Comparison of ENCODE assay signal across 10 mouse cellular contexts in the genomic region with DNA sequence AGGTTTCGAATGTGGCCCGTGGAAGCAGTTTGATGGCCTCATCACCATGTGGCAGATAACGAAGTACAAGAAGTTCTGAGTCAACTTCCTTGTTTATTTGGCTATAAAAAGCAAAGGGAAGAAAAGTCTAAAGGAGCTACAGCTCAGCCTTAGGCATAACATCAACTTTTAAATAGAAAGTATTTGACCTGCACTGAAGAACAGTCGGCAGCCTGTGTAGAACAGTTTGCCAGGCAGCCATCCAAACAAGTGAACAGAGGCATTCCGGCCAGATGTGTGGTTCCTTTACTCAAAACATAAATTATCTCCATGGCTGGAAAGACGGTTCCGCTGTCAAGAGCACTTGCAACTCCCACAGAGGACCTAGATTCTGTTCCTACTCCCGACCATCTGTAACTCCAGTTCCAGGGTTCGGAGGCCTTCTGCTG.
DNase-seq lines count a peak whose midpoint lies in the region; TF ChIP-seq lines count a peak whose summit lies in the region.
"Had no signal": no experiment of that assay in that cellular context is flagged by ENCODE, and none has a peak within 500 bp of the region (broad histone marks: within the 10 kb centered on the region; RNA-seq: fewer than 3 reads in every experiment).

No protein-coding gene starts in this region.

- TF ChIP-seq CTCF in small intestine, adult 2 months (IDR thresholded peaks at IDR 0.05; ENCODE audit: extremely low read depth, insufficient read length, insufficient replicate concordance, low read depth, low read length): no peak

- no peaks in the 10 kb centered on the region for H3K9me3 ChIP-seq in hindbrain, embryonic 10.5 days
- H3K9me3 ChIP-seq: forebrain, embryonic 10.5 days had no signal

- peak; percentile 28 to 30 for DNase-seq in frontal cortex, postnatal 36 days (ENCODE audit: low spot score in 2 of 2)
- DNase-seq in frontal cortex, postnatal 25 days (ENCODE audit: low spot score in 2 of 2): no peak
- peak; percentile 42 for DNase-seq in ovary, adult 18-20 months (ENCODE audit: low spot score)
- no peak for DNase-seq in ovary, postnatal 10 days (ENCODE audit: low spot score)
- peak; percentile 43 to 55 for DNase-seq in kidney, postnatal 4 days
- DNase-seq in cerebellum, adult 18-20 months: no peak
- no peak for DNase-seq in hindbrain, embryonic 10.5 days (ENCODE audit: low spot score)

- no peaks in the 10 kb centered on the region for H3K36me3 ChIP-seq in small intestine, adult 2 months (ENCODE audit: control insufficient read depth, insufficient read depth, low read length)
- H3K36me3 ChIP-seq in hindbrain, embryonic 10.5 days: no peaks in the 10 kb centered on the region
- H3K36me3 ChIP-seq: forebrain, embryonic 10.5 days had no signal

- TF ChIP-seq POLR2A in small intestine, adult 2 months (IDR thresholded peaks at IDR 0.05; ENCODE audit: low read depth, low read length): no peak

- H3K27me3 ChIP-seq in small intestine, adult 2 months (ENCODE audit: control insufficient read depth, insufficient read depth, low read length): no peaks in the 10 kb centered on the region
- no peaks in the 10 kb centered on the region for H3K27me3 ChIP-seq in hindbrain, embryonic 10.5 days (ENCODE audit: insufficient read depth, poor library complexity, severe bottlenecking)
- H3K27me3 ChIP-seq: CH12.LX had no signal

- WGBS in small intestine, adult 2 months: 48% methylated on average over 9 of the region's 9 CpGs
- WGBS in hindbrain, embryonic 10.5 days: 87% methylated on average over 9 of the region's 9 CpGs

- no peaks in the 10 kb centered on the region for H3K4me1 ChIP-seq in small intestine, adult 2 months (ENCODE audit: control insufficient read depth, insufficient read depth, insufficient read length, low read length)
- peaks cover 13% of the 10 kb centered on the region for H3K4me1 ChIP-seq in hindbrain, embryonic 10.5 days (replicated peaks)

- H3K27ac ChIP-seq in small intestine, adult 2 months (ENCODE audit: insufficient read depth, low read depth, low read length): 0 out of 2 replicates have a peak overlapping the region, but pooled peaks have one; percentile 2
- no peak overlapping the region for H3K27ac ChIP-seq in hindbrain, embryonic 10.5 days
- H3K27ac ChIP-seq: forebrain, embryonic 10.5 days had no signal

- no peak overlapping the region for H3K4me3 ChIP-seq in small intestine, adult 2 months (ENCODE audit: low read depth, low read length)
- H3K4me3 ChIP-seq in hindbrain, embryonic 10.5 days: no peak overlapping the region
- H3K4me3 ChIP-seq: forebrain, embryonic 10.5 days had no signal

Comparison
In these comparisons a context has a peak if more than half of its experiments do, and no peak if none do; other contexts are left out.
1. DNase-seq: peak in frontal cortex, postnatal 36 days (2 of 2), ovary, adult 18-20 months (single experiment) and kidney, postnatal 4 days (2 of 2); none in frontal cortex, postnatal 25 days (0 of 2), ovary, postnatal 10 days (single experiment), cerebellum, adult 18-20 months (0 of 2) and hindbrain, embryonic 10.5 days (single experiment).